Comparison of ENCODE assay signal across 9 mouse cellular contexts in the genomic region with DNA sequence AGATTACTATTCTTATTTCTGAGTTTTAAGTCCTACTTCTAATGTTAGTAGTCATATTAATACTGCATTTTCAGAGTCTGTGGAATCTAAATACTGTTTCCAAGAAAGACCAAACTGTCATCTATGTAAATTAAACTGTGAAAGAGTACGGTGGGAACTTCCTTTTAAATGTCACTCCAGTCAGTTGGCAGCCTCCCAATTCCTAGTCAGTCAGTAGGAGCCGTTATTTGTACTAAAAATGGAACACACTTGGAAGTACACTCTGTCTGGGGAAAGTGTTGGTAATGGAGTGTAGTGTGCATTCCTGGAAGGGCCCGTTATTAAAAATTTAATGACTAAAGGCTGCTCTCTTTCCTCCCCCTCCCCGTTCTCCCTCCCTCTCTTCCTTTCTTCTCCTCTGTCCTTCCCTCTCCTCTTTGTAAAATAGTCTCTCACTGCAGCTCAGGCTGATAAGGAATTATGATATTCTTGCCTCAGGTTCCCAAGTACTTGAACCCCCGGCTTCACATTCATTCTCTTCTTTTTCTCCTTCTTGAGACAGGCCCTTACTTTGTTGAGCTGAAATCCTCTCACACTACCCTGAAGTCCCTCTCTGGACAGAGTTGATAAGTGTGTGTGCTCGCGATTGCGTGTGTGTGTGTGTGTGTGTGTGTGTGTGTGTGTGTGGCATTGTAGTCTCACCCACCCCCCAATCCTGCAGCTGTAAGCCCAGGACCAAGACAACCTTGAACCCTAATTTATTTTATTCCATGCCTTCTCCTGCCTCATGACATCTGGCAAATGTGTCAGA. TPM values are rescaled to one million over a fixed set of nuclear protein-coding genes. Genes with fewer than 3 reads are reported as not detected.
A peak's percentile ranks its signal among the peaks of the same experiment; 100 is the strongest.
DNase-seq lines count a peak whose midpoint lies in the region; ATAC-seq and TF ChIP-seq lines count a peak whose summit lies in the region.
"Had no signal": no experiment of that assay in that cellular context is flagged by ENCODE, and none has a peak within 500 bp of the region (broad histone marks: within the 10 kb centered on the region; RNA-seq: fewer than 3 reads in every experiment).

No protein-coding gene starts in this region.

- intact Hi-C loops in heart, adult 2 months (cut with DNase I): no loop called here

- TF ChIP-seq EP300 in heart, adult 2 months (IDR thresholded peaks at IDR 0.05; ENCODE audit: insufficient read depth, low read depth, low read length): no peak

- H3K9ac ChIP-seq in forebrain, embryonic 13.5 days: no peak overlapping the region
- peak overlapping the region; percentile 30 for H3K9ac ChIP-seq in heart, adult 2 months (ENCODE audit: low read depth, low read length)
- H3K9ac ChIP-seq in limb, embryonic 13.5 days: no peak overlapping the region
- H3K9ac ChIP-seq: neural tube, embryonic 13.5 days had no signal

- no peaks in the 10 kb centered on the region for H3K27me3 ChIP-seq in forebrain, embryonic 13.5 days
- no peaks in the 10 kb centered on the region for H3K27me3 ChIP-seq in forebrain, embryonic 10.5 days (ENCODE audit: poor library complexity, severe bottlenecking)
- no peaks in the 10 kb centered on the region for H3K27me3 ChIP-seq in heart, adult 2 months (ENCODE audit: control insufficient read depth, insufficient read depth, low read length)
- H3K27me3 ChIP-seq in limb, embryonic 13.5 days: no peaks in the 10 kb centered on the region
- H3K27me3 ChIP-seq: neural tube, embryonic 13.5 days had no signal

- WGBS in forebrain, embryonic 13.5 days: 56% methylated on average over 8 of the region's 8 CpGs
- WGBS in forebrain, embryonic 10.5 days: 83% methylated on average over 8 of the region's 8 CpGs
- 14% methylated on average over 8 of the region's 8 CpGs for WGBS in heart, adult 2 months
- 55% methylated on average over 8 of the region's 8 CpGs for WGBS in limb, embryonic 13.5 days

- H3K4me3 ChIP-seq in forebrain, embryonic 13.5 days: no peak overlapping the region
- H3K4me3 ChIP-seq in forebrain, embryonic 10.5 days: no peak overlapping the region
- H3K4me3 ChIP-seq in heart, adult 2 months: no peak overlapping the region
- no peak overlapping the region for H3K4me3 ChIP-seq in limb, embryonic 13.5 days
- H3K4me3 ChIP-seq: neural tube, embryonic 13.5 days had no signal

- 0 out of 2 replicates have a peak, but pooled peaks have one; percentile 27 for ATAC-seq in forebrain, embryonic 13.5 days
- ATAC-seq in limb, embryonic 13.5 days (ENCODE audit: low FRiP score, low read depth): 0 out of 2 replicates have a peak, but pooled peaks have one; percentile 52
- ATAC-seq in activated CD4-positive, CD25-positive, alpha-beta regulatory T cell, adult 4 months: no peak
- no peak for ATAC-seq in erythroblast, adult 5-6 weeks (replicated peaks; ENCODE audit: low FRiP score, poor library complexity, severe bottlenecking)

- H3K4me1 ChIP-seq in forebrain, embryonic 13.5 days: peaks cover 15% of the 10 kb centered on the region; the same call in 1 of the 2 replicates
- peaks cover 15% of the 10 kb centered on the region for H3K4me1 ChIP-seq in forebrain, embryonic 10.5 days
- H3K4me1 ChIP-seq in heart, adult 2 months (ENCODE audit: control insufficient read depth, insufficient read depth, low read length): peaks cover 6% of the 10 kb centered on the region
- 0 out of 2 replicates have a peak, but pooled peaks cover 6% of the 10 kb centered on the region for H3K4me1 ChIP-seq in limb, embryonic 13.5 days

- DNase-seq in forebrain, embryonic 10.5 days (ENCODE audit: extremely low spot score, low spot score): no peak
- DNase-seq in 3T3-L1 (ENCODE audit: low read depth, low spot score): peak; percentile 46
- peak in 1 of 2 experiments; percentile 43 for DNase-seq in heart, adult 2 months
- no peak for DNase-seq in spleen, postnatal 36 days (ENCODE audit: low spot score in 2 of 2)

- no peaks in the 10 kb centered on the region for H3K79me2 ChIP-seq in heart, adult 2 months (replicated peaks; ENCODE audit: control insufficient read depth, insufficient read depth, low read length)

- H3K27ac ChIP-seq in forebrain, embryonic 13.5 days: peak overlapping the region; percentile 31
- no peak overlapping the region for H3K27ac ChIP-seq in forebrain, embryonic 10.5 days
- peak overlapping the region; percentile 78 for H3K27ac ChIP-seq in heart, adult 2 months
- peak overlapping the region; percentile 22; the same call in 1 of the 2 replicates for H3K27ac ChIP-seq in limb, embryonic 13.5 days
- H3K27ac ChIP-seq: neural tube, embryonic 13.5 days had no signal

- H3K4me2 ChIP-seq in forebrain, embryonic 13.5 days: no peak overlapping the region
- no peak overlapping the region for H3K4me2 ChIP-seq in limb, embryonic 13.5 days (replicated peaks)
- H3K4me2 ChIP-seq: neural tube, embryonic 13.5 days had no signal

- no peaks in the 10 kb centered on the region for H3K9me3 ChIP-seq in forebrain, embryonic 13.5 days (replicated peaks)
- H3K9me3 ChIP-seq in forebrain, embryonic 10.5 days: peaks cover 6% of the 10 kb centered on the region; the same call in 1 of the 2 replicates
- H3K9me3 ChIP-seq in limb, embryonic 13.5 days: no peaks in the 10 kb centered on the region
- H3K9me3 ChIP-seq: neural tube, embryonic 13.5 days had no signal

- TF ChIP-seq CTCF in heart, adult 2 months (IDR thresholded peaks at IDR 0.05): no peak

- H3K36me3 ChIP-seq in forebrain, embryonic 13.5 days (ENCODE audit: poor library complexity, severe bottlenecking): no peaks in the 10 kb centered on the region
- no peaks in the 10 kb centered on the region for H3K36me3 ChIP-seq in forebrain, embryonic 10.5 days (replicated peaks)
- no peaks in the 10 kb centered on the region for H3K36me3 ChIP-seq in heart, adult 2 months (ENCODE audit: control insufficient read depth, insufficient read depth, low read length)
- H3K36me3 ChIP-seq in limb, embryonic 13.5 days: no peaks in the 10 kb centered on the region
- H3K36me3 ChIP-seq: neural tube, embryonic 13.5 days had no signal

- TF ChIP-seq POLR2A in heart, adult 2 months (IDR thresholded peaks at IDR 0.05; ENCODE audit: insufficient read depth, low read depth, low read length): no peak

RNA-seq across cellular contexts. Expression of a gene that starts 28.5 kb away (rescaled TPM):
- 322 and 341 TPM in 2 replicates for polyA plus RNA-seq in forebrain, embryonic 13.5 days (2015; fragmentation: Nextera tagmentation; extraction: Ambion mirVana)
- 421 and 423 TPM in 2 replicates for polyA plus RNA-seq in forebrain, embryonic 10.5 days (2016; fragmentation: Nextera tagmentation; extraction: Ambion mirVana)
- 10 to 100 TPM; 83.0 to 90.9 TPM for total RNA-seq in heart, adult 2 months (2021)
- 15.5 and 29.9 TPM in 2 replicates for polyA plus RNA-seq in heart, adult 2 months (2012; rRNA removed)
- 231 and 249 TPM in 2 replicates for polyA plus RNA-seq in limb, embryonic 13.5 days (2015; fragmentation: Nextera tagmentation; extraction: Ambion mirVana)
- polyA plus RNA-seq in activated CD4-positive, CD25-positive, alpha-beta regulatory T cell, adult 4 months (2017; shearing (Covaris generic)): 100 to 1,000 TPM; 162 to 218 TPM
- 37.6 and 46.3 TPM in 2 replicates for total RNA-seq in erythroblast, adult 5-6 weeks (2015; ENCODE audit: low replicate concordance)
- total RNA-seq in erythroblast, adult 5-6 weeks (2017; ENCODE audit: low replicate concordance): 212 and 278 TPM in 2 replicates

RNA-seq across cellular contexts. Expression of a gene that starts 38.2 kb away (rescaled TPM):
- 80.4 and 85.1 TPM in 2 replicates for polyA plus RNA-seq in forebrain, embryonic 13.5 days (2015; fragmentation: Nextera tagmentation; extraction: Ambion mirVana)
- 66.0 and 69.1 TPM in 2 replicates for polyA plus RNA-seq in forebrain, embryonic 10.5 days (2016; fragmentation: Nextera tagmentation; extraction: Ambion mirVana)
- total RNA-seq in heart, adult 2 months (2021): 10 to 100 TPM; 65.4 to 67.5 TPM
- 82.8 and 110 TPM in 2 replicates for polyA plus RNA-seq in heart, adult 2 months (2012; rRNA removed)
- polyA plus RNA-seq in limb, embryonic 13.5 days (2015; fragmentation: Nextera tagmentation; extraction: Ambion mirVana): 58.3 and 60.0 TPM in 2 replicates
- 10 to 100 TPM in 1 of 2 experiments, 1 to 10 TPM in 1; 7.5 to 12.8 TPM for polyA plus RNA-seq in activated CD4-positive, CD25-positive, alpha-beta regulatory T cell, adult 4 months (2017; shearing (Covaris generic))
- total RNA-seq in erythroblast, adult 5-6 weeks (2015; ENCODE audit: low replicate concordance): 6.7 and 10.8 TPM in 2 replicates
- total RNA-seq in erythroblast, adult 5-6 weeks (2017; ENCODE audit: low replicate concordance): 8.2 and 10.1 TPM in 2 replicates

RNA-seq across cellular contexts. Expression of a gene that starts 53.1 kb away (rescaled TPM):
- 23.1 and 27.4 TPM in 2 replicates for polyA plus RNA-seq in forebrain, embryonic 13.5 days (2015; fragmentation: Nextera tagmentation; extraction: Ambion mirVana)
- 98.8 and 119 TPM in 2 replicates for polyA plus RNA-seq in forebrain, embryonic 10.5 days (2016; fragmentation: Nextera tagmentation; extraction: Ambion mirVana)
- 100 to 1,000 TPM; 146 to 208 TPM for total RNA-seq in heart, adult 2 months (2021)
- 227 and 279 TPM in 2 replicates for polyA plus RNA-seq in heart, adult 2 months (2012; rRNA removed)
- polyA plus RNA-seq in limb, embryonic 13.5 days (2015; fragmentation: Nextera tagmentation; extraction: Ambion mirVana): 36.8 and 37.0 TPM in 2 replicates
- not detected for polyA plus RNA-seq in activated CD4-positive, CD25-positive, alpha-beta regulatory T cell, adult 4 months (2017; shearing (Covaris generic))
- total RNA-seq in erythroblast, adult 5-6 weeks (2015; ENCODE audit: low replicate concordance): not detected in 2 replicates
- total RNA-seq in erythroblast, adult 5-6 weeks (2017; ENCODE audit: low replicate concordance): not detected in 2 replicates

Comparison
In these comparisons a context has a peak if more than half of its experiments do, and no peak if none do; other contexts are left out.
1. ATAC-seq: peak in forebrain, embryonic 13.5 days (single experiment) and limb, embryonic 13.5 days (single experiment); none in activated CD4-positive, CD25-positive, alpha-beta regulatory T cell, adult 4 months (single experiment) and erythroblast, adult 5-6 weeks (single experiment).
2. RNA of a gene that starts 53.1 kb away (polyA plus RNA-seq): 227 to 279 TPM in heart, adult 2 months, 98.8 to 119 TPM in forebrain, embryonic 10.5 days, 36.8 to 37.0 TPM in limb, embryonic 13.5 days and 23.1 to 27.4 TPM in forebrain, embryonic 13.5 days; not detected in activated CD4-positive, CD25-positive, alpha-beta regulatory T cell, adult 4 months; every median in the first group is over 10 times any median in the second.